Mouse (Mus musculus): ENCODE measurements at regions not wholly inside any gene's neighbourhood (a gene's known extent, or its start where the extent isn't known, plus 50 kb on each side); places are given as distances from the start of the nearest gene placed in this dataset.
A peak's percentile ranks its signal among the peaks of the same experiment; 100 is the strongest.
"Not testable (repeated sequence)": the region's sequence is repeated elsewhere in the genome, so short reads cannot be mapped to it uniquely, and the experiment has no call there.

DNA sequence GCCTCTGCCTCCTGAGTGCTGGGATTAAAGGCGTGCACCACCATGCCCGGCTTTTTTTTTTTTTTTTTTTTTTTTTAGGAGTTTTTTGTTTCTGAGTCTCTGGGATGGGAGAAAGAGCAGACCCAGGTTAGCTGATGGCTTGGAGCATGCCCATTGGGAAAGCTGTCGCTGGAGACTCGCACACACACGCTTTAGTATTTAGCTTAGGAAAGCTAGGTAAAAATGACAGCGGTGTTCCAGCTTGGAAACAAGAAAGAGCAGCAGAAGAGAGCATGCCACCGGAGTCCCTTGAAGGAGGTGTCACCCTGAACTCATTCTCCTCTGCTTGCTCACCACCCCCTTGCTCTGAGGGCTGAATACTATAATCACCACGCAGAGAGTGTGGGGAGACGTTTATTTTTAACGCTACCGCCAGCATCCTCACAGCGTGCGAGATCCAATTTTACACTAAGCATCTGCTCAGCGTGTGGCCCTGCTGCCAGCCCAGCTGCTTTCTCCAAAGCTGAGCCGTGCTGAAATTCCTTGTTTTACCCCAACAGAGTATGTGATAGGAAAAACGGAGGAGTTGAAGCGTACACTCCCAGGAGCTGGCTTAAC lies 95.9 kb upstream of the Map3k1 start:
- peak; percentile 72 to 81 for DNase-seq (ENCODE audit: low spot score in 2 of 2)

DNA sequence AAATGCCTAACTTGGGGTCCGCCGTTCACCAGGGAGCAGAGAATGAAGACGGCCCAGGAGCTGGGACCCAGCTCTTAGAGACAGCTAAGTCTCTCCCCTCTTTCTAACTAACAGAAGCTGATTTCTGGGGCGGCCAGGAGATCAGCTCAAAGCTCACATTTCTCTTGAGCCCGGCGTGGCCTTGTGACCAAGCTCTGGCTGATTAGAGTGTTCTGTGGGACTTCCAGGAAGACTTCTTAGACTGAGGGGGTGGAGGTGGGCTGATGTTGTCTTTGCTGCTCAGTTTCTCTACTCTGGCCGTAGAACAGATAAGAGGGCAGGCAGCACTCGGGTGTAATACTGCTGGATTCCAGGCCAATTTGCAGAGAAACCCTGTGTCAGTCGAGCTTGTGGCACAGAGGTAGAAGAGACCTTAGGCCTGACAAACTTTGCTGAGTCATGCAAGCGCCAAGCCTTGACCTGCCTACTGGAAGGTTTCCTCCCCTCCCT lies 96.5 kb upstream of the Map3k1 start:
- no peak for DNase-seq (ENCODE audit: low spot score in 2 of 2)

GRCm38 (mm10) chr13:111911071-111911470 lies 102.3 kb upstream of the Map3k1 start:
- no peak for DNase-seq (ENCODE audit: low spot score in 2 of 2)

DNA sequence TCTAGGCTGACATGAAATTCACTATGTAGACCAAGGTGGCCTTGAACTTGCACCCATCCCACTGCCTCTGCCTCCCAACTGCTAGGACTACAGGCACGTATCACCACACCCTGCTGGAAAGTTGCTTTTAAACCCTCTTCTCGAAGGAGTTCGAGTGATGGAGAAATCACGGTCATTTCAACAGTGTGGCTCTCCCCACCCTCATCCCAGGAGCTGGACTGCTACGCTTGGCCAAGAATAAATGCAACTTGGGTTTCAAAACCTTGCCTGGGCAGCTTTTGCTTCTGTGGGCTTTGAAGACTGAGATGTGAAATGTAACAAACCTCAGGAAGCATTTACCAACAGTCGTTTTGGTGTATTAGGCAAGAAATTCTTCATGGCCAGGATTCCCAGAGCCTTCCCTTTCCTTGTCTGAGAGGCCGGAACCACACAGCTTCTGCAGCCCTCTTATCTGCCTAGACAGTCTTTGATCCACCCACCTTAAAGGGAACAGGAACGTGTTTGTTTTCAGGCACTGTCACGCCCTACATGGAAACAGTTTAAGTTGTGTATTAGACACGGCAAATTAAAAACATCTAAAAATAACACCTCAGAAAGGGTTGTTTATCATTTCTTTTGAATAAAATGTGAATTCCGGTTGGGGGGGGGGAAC lies 103.0 kb upstream of the Map3k1 start:
- no peak for DNase-seq (ENCODE audit: low spot score in 2 of 2)

DNA sequence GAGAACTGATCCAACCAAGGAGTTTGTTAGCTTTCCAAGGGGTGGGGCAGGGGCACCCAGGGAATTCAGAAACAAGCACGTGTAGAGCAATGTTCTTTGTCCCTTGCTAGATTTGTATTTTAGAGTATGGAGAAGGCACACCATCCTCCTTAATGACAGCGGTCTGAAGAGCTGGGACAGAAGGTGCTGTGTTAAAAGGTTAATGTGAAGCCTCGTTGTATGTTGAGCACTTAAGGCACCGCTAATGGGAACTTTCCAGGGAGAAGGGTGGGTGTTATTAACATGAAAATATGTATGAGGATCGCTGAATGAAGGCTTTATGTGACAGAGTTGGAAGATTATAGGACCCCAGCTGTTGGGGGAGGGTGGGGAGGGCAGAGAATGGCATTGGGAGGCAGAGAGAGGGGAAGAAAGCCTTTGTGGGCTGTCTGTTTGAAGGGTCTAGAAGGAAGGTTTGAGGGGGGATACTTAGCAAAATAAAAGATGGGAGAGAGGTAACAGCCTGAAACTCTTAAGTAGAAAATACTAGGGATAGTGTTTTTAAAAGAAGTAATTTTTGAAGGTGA lies 105.6 kb upstream of the Map3k1 start:
- DNase-seq (ENCODE audit: low spot score in 2 of 2) = no peak

- DNase-seq (ENCODE audit: low spot score in 2 of 2) = not testable (repeated sequence)
Measured at GRCm38 (mm10) chr13:111919417-111919816, 110.6 kb upstream of the Map3k1 start.

GRCm38 (mm10) chr13:111920534-111920933 lies 111.7 kb upstream of the Map3k1 start:
- no peak for DNase-seq (ENCODE audit: low spot score in 2 of 2)

- no peak for DNase-seq (ENCODE audit: low spot score in 2 of 2)
Measured at GRCm38 (mm10) chr13:111921142-111922035, 112.6 kb upstream of the Map3k1 start.

DNA sequence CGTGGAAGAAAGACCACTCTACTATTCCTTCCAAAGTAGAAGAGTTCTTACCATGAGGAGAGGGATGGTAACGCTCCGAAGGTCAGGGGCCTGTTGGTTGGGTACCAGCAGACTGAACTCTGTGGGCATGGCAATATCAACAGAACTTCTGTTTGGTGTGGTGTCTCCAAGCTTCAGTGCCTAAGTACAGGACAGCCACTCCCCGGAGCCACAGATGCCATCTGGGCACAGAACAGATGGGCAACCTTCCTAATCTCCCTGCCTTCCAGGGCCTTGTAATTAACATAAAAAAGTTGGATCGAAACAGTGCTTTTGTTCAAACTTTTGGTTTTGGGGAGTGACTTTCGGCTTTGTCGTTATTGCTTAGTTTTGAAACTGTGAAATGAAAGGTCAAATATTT lies 116.6 kb upstream of the Map3k1 start:
- no peak for DNase-seq (ENCODE audit: low spot score in 2 of 2)

- no peak for DNase-seq (ENCODE audit: low spot score in 2 of 2)
Measured at GRCm38 (mm10) chr13:111926801-111927200, 118.0 kb upstream of the Map3k1 start.

DNA sequence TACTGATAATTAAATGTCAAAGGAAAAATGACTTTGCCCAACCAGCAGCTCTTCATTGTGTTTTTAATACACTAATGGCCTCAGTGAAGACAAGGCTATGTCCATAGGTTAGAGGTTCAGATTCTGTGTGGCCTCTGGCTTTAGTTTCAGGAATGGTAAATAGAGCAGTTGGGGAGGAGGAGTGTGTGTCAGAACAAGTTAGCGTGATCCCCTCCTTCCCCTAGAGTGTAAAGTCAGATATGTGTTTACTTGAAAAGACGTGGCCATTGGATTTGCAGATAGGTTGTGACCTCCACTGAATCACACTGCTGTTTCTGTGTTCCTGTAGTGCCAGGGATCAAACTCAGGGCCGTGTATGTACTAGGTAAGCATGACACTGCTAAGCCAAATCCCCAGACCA lies 118.7 kb upstream of the Map3k1 start:
- no peak for DNase-seq (ENCODE audit: low spot score in 2 of 2)

- DNase-seq (ENCODE audit: low spot score in 2 of 2) = no peak
Measured at GRCm38 (mm10) chr13:111928636-111929544, 120.1 kb upstream of the Map3k1 start.

GRCm38 (mm10) chr13:111929908-111930307 lies 121.1 kb upstream of the Map3k1 start:
- DNase-seq (ENCODE audit: low spot score in 2 of 2) = no peak

GRCm38 (mm10) chr13:111932464-111932863 lies 123.7 kb upstream of the Map3k1 start:
- no peak for DNase-seq (ENCODE audit: low spot score in 2 of 2)

DNA sequence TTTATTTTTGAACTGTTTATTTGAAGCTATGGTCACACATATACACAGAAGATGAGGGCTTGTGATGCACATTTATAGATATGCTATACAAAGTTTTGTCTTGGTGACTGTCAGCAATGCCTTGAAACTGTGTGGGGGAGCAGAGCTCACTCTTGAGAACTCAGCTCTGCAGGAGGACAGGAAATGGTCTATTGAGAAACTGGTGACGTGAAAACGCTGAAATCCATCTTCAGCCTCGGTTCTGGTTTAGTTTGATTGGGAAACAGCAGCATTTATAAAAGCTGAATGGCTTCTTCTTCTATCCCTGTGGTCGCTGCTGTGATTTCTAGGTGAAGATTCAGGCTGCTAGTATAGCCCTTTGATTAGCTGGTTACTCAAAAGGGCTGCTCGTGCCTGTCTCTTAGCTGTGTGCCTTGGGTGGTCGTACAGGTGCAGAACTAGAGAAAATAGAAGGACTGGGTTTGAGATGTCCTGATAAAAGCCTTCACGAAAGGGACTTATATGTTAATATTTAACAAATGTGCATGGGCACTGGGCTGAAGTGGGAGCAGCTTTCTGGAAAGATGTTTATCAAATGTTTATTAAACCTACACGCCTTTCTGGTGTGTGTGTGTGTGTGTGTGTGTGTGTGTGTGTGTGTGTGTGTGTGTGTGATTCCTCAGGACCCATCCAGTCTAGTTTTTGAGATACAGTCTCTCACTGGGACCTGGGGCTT lies 124.9 kb upstream of the Map3k1 start:
- no peak for DNase-seq (ENCODE audit: low spot score in 2 of 2)

- DNase-seq (ENCODE audit: low spot score in 2 of 2) = no peak
Measured at GRCm38 (mm10) chr13:111935721-111936080, 126.9 kb upstream of the Map3k1 start.

- DNase-seq (ENCODE audit: low spot score in 2 of 2) = peak in 1 of 2 experiments; percentile 46
Measured at GRCm38 (mm10) chr13:111936081-111936857, 127.5 kb upstream of the Map3k1 start.

GRCm38 (mm10) chr13:111936983-111937382 lies 128.2 kb upstream of the Map3k1 start:
- DNase-seq (ENCODE audit: low spot score in 2 of 2) = no peak

- no peak for DNase-seq (ENCODE audit: low spot score in 2 of 2)
Measured at GRCm38 (mm10) chr13:111938896-111939422, 130.2 kb upstream of the Map3k1 start.
